Mouse (Mus musculus) cerebellum, postnatal 36 days (tissue): ENCODE measurements around the gene Dusp13.
A peak's percentile ranks its signal among the peaks of the same experiment; 100 is the strongest.

Source experiments
- DNase-seq, 2 experiments: peaks; one replicate each; pipeline ENCODE4 v3.0.0; 2021 to 2022; ENCODE audit warnings: mixed read lengths in 2 of 2

The Dusp13 gene

GRCm38 (mm10) chr14:21746846-21747245 lies 4.1 kb downstream of the Dusp13 start:
- DNase-seq = no peak

- no peak for DNase-seq
Observed at GRCm38 (mm10) chr14:21746251-21746650, 4.7 kb downstream of the Dusp13 start.

- no peak for DNase-seq
Observed at GRCm38 (mm10) chr14:21745149-21745548, 5.8 kb downstream of the Dusp13 start.

GRCm38 (mm10) chr14:21744169-21744568 lies 6.8 kb downstream of the Dusp13 start:
- DNase-seq = no peak

GRCm38 (mm10) chr14:21742441-21742840 lies 8.5 kb downstream of the Dusp13 start:
- no peak for DNase-seq

GRCm38 (mm10) chr14:21741786-21742185 lies 9.2 kb downstream of the Dusp13 start:
- DNase-seq = peak; percentile 79 to 82

- no peak for DNase-seq
Observed at GRCm38 (mm10) chr14:21741314-21741713, 9.7 kb downstream of the Dusp13 start.

- no peak for DNase-seq
Observed at GRCm38 (mm10) chr14:21740345-21740744, 10.6 kb downstream of the Dusp13 start.

- no peak for DNase-seq
Observed at GRCm38 (mm10) chr14:21733131-21733905, 17.7 kb downstream of the Dusp13 start.

GRCm38 (mm10) chr14:21729936-21730335 lies 21.0 kb downstream of the Dusp13 start:
- DNase-seq = no peak

GRCm38 (mm10) chr14:21729031-21729732 lies 21.8 kb downstream of the Dusp13 start:
- no peak for DNase-seq

- DNase-seq = no peak
Observed at GRCm38 (mm10) chr14:21722021-21722698, 28.8 kb downstream of the Dusp13 start.

GRCm38 (mm10) chr14:21720430-21721205 lies 30.4 kb downstream of the Dusp13 start:
- no peak for DNase-seq

GRCm38 (mm10) chr14:21719646-21720383 lies 31.2 kb downstream of the Dusp13 start:
- DNase-seq = no peak

- no peak for DNase-seq
Observed at GRCm38 (mm10) chr14:21714486-21714885, 36.5 kb downstream of the Dusp13 start, which contains the start of gene Dupd1. Gene Dupd1 (minus strand): TSS chr14:21714576.

- DNase-seq = no peak
Observed at GRCm38 (mm10) chr14:21711231-21711630, 39.8 kb downstream of the Dusp13 start.

GRCm38 (mm10) chr14:21709545-21709944 lies 41.4 kb downstream of the Dusp13 start:
- no peak for DNase-seq

- DNase-seq = no peak
Observed at GRCm38 (mm10) chr14:21706759-21707571, 44.0 kb downstream of the Dusp13 start.

- DNase-seq = no peak
Observed at GRCm38 (mm10) chr14:21705462-21705861, 45.5 kb downstream of the Dusp13 start.

GRCm38 (mm10) chr14:21703255-21703654 lies 47.7 kb downstream of the Dusp13 start:
- no peak for DNase-seq

GRCm38 (mm10) chr14:21702691-21703090 lies 48.3 kb downstream of the Dusp13 start:
- DNase-seq = no peak
